Mouse (Mus musculus): ENCODE measurements at regions not wholly inside any gene's neighbourhood (a gene's known extent, or its start where the extent isn't known, plus 50 kb on each side); places are given as distances from the start of the nearest gene placed in this dataset.

DNA sequence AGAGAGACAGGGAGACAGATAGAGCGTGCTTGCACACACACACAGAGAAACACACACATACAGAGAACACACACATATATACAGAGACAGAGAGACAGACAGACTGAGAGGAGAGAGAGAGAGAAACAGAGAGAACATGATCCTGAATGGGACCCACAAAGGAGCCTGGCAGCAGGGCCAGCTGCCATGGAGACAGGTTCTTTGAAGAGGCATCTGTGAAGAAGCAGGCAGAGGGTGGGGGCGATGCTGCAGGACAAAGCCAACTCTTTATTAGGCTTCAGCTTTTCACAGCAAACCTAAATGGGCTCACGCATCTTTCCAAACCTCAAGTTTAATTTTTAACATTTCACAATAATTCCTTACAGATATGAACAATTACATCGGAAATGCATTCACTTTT, 90.0 kb upstream of the Dlx2 start:
- no peak for DNase-seq (ENCODE audit: low spot score in 2 of 2)

DNA sequence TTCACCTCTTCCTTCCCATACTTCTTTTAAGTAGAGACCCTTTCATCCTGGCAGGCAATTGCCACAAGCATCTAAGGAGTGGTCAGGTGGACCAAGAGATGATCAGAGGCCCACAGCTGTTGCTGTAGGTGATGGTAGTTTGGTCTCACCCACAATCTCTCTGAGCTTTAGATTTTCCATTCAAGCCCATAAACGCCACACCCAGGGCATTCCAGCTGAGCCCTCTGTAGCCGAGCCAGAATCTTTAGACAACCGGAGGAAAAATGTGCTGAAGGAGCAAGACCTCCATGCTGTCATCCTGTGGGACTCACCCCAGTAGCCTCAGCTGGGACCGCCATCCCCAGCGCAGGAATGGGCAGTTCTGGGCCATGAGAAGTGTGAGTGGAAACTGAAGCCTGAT, 93.7 kb upstream of the Dlx2 start:
- no peak for DNase-seq (ENCODE audit: low spot score in 2 of 2)

DNA sequence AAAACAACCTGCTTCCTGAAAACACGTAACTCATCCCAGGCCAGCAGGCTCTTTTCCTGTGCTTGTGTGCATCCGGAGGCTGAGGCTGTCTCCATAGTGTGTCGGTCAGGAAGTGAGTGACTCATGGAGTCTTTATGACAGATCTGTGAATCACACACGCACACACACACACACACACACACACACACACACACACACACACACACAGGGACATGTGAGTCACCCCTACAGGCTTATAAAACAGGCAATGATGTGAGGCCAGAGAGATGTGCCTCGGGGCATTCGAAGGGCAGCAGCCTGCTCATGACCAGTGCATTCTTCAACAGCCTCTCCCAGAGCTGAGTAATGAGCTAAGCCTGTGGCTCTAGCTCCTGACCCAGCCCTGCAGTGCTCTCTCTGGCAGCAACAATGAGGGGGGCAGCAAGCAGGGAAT, 97.5 kb upstream of the Dlx2 start:
- DNase-seq (ENCODE audit: low spot score in 2 of 2): no peak

DNA sequence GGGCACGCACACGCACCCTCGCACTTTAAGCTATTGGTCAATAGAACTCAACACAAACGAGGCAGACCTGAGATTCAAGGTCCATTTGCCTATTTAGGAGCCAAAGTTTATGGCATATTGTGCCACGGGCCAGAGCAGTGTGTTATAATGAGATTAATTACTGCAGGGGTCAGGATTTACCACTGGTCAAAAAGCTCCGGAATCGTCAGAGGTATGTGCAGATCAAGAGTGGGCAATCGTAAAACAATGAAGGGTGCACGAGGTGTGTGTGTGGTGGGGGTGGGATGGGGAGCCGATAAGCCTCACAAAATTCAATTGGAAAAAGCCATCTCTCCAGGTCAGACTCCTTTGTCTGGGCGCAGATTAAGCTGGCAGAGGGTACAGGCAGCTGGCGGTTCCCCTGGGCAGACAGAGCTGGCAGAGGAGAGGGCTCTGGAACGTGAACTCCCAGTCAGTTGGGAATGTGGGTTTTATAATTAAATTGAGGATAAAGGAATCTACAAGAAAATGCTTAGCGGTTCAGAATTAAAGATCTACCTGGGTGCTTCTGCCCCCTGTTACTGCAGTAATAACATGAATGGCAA, 97.4 kb upstream of the Itga6 start:
- DNase-seq (ENCODE audit: low spot score in 2 of 2): no peak

DNA sequence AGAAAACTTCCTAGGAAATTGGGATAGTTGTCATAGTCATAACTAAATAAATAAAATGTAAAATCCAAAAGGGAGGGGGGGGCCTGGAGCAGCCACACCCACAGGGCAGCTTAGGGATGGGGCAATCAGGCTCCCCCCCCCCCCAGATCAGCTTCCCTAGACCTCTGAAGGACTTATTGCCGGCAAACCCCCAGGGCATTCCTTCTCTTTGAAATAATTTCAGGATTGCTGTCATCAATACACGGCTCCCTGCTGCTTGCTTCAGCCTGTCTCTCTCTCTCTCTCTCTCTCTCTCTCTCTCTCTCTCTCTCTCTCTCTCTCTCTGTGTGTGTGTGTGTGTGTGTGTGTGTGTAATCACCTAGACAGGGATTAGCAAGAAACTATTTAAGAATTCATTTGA, 93.8 kb upstream of the Itga6 start:
- no peak for DNase-seq (ENCODE audit: low spot score in 2 of 2)

DNA sequence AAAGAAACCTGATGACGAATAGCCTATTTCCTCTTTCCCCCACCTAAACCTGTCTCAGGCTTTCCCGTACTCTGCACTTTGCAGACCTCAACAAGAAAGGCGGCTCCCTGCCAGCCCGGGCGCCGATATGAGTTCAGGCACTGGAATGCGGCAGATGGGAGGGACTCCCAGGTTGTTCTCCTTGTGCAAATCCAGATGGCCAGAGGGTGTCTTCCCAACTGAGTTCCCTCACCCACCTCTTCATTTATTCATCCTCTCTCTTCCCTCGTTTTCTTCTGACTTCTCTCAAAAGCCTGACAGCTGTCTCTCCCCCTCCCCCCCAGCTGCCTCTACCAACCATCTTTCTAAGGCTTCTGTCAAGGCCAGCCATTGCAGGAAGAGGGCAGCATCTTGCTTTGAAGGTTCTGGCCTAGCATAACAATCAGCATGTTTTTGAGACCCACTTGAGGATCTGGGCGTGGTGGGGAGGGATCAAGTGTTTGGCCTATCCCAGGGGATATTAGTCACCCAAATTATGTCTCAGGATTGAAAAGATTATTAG, 93.1 kb upstream of the Itga6 start:
- peak; percentile 55 to 59 for DNase-seq (ENCODE audit: low spot score in 2 of 2)

DNA sequence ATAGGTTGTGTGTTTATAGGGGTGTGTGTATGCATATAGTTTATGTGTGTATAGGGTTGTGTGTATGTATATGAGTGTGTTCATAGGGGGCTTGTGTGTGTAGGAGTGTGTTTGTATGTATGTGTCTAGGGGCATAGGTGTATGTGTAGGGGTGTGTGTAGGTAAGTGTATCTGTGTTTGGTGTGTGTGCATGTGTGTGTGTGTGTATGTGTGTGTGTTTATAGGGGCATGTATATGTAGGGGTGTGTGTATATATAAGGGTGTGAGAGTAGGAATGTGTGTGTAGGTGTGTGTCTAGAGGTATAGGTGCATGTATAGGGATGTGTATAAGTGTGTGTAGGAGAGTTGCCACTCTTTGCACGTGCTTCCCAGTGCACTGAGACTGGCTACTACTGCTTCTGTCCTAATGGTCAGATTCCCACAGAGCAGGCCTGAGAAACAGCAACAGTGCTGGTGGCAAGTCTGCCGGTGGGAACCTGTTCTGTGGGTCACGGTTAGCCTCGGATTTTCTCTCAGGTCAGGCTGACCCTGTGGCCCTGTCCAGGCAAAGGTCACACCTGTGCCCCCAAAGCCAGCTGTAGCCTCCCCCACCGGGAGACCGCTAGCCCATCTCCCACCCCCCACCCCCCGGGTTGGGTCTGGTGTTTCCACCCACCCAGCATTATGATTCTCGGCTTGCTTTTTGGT, 90.5 kb upstream of the Itga6 start:
- no peak for DNase-seq (ENCODE audit: low spot score in 2 of 2)

DNA sequence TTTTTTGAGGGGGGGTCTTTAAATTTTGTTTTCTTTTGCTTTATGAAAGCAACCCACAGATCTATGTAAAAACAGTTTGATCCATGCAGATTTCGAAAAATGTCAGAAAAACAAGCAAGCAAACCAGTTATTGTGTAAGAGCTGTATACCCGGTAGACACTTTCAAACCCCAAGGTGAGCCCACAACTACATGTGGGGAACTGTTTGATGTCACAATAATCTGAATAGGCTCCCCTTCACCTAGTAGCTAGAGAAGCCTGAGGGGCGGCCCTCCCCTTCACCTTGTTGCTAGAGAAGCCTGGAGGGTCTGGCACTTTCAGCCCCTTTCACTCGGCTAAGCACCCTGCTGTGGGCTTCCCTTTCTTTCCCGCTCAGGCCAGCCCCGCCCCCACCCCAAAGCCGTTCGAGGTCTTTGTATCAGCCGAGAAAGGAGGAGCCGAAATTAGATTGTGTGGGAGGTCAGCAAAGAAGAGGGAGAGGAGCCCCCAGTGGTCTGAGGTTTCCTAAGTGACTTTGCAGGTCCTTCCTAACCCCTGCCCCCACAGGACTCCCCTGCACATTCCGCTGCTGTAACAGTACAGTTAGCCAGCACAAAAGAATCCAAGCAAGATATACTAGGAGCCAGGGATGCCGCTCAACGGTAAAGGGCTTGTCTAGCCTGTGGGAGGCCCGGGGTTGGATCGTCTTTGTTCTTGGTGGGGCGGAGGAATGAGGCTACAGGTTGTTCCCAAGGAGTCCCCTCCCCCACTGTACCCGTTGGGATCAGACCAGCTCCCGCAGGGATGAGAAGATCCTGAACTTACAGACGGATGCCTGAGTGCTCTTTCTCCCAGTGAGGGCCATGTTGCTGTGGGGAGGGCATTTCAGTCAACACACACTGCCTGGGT, 89.7 kb upstream of the Itga6 start:
- DNase-seq (ENCODE audit: low spot score in 2 of 2): no peak

DNA sequence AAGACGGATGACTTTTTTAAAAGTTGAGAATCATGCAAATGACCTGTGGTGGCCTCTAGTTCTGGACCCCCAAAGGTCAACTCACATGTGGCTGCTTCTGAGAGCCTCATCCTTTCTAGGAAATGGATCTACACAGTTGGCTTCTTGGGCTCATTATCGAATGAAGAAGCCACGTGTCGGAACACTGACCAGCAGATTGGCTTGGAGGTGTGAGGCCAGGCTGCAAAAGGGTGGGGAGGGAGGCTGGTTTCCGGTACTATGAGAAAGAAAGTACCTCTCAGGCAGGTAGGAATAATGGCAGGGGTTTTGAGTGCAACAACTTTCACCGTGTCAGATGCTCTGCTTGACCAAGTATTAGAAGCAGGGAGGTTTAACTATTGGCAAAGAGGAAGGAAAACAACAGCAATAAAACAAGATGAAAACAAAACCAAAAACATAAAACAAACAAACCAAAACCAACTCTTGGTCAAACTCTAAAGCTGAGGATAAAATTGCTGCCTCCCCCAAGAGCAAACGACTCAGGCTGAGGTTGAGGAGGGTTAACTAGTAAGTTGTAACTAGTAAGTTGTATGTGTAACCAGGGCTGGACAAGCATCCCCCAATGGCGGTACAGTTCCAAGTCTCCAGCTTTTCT, 88.7 kb upstream of the Itga6 start:
- DNase-seq (ENCODE audit: low spot score in 2 of 2): no peak

DNA sequence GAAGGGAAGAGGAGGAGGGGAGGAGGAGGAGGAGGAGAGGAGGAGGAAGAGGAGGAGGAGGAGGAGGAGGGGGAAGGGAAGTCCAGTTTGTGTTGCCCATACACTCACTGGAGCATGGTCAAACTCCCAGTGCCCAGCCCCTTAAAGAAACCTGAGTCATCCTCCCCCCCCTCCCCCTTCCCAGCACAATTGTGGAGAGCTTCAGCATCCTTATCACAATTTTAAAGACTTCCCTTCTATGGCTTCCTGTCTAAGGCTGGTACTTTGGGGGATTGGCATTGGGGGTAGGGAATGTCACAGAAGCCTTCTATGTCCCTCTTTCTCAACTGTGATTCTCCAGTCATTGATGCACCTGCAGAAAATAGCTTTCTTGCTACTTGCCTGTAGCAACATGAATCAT, 84.0 kb upstream of the Itga6 start:
- DNase-seq (ENCODE audit: low spot score in 2 of 2): no peak

DNA sequence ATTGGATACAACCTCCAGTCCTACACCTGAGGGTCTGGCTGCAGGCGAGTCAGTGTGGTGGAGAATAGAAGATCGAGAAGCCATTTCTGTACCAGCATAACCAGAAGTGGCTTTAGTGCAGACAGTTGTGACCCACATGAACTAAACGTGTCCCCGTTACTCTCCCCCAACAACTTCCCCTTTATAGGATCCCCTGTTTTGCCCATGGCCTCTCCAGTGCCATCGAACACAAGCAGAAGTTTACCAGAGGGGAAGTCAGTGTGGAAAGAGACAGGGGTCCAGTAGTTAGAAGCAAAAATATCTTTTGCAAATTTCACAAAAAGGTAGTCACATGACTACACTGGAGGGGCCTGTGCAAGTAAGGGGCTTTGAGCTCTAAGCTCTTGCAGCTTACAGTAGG, 83.4 kb upstream of the Itga6 start:
- DNase-seq (ENCODE audit: low spot score in 2 of 2): peak in 1 of 2 experiments; percentile 26

DNA sequence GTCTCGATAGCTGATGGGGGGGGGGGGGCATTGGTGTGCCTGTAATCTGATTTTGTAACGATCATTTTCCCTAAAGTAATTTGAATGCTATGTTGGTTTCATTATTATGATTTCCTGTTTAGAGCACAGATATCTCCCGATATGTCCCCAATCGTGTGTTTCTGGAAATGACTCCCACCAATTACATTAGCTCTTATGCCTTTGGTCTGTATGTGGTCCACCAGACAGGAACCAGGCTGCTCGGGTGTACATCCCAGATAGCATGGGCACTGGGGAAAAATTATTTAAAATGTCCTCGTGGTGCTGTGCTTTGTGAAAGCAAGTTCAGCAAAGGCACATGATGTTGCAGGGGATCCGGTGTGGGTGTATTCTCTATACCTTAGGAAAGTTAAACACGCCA, 82.0 kb upstream of the Itga6 start:
- DNase-seq (ENCODE audit: low spot score in 2 of 2): no peak

DNA sequence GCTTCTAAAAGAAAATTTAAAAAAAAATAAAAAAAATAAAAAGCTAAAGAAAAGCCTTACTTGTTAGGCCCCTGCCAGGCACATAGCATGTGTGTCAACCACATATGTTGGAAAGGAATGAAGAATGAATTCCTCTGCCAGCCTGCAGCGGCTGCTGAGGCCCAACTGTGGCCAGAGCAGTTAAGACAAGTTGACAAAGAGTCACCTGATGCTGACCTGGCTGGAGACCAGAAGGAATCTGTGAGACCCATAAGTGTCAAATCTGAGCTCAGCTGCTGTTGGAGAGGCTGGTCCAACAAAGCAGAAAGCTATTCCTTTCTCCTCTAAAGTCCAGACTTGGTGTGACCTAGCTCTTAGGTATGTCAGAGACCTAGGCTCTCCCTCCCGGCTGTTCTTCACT, 78.5 kb upstream of the Itga6 start:
- DNase-seq (ENCODE audit: low spot score in 2 of 2): no peak

DNA sequence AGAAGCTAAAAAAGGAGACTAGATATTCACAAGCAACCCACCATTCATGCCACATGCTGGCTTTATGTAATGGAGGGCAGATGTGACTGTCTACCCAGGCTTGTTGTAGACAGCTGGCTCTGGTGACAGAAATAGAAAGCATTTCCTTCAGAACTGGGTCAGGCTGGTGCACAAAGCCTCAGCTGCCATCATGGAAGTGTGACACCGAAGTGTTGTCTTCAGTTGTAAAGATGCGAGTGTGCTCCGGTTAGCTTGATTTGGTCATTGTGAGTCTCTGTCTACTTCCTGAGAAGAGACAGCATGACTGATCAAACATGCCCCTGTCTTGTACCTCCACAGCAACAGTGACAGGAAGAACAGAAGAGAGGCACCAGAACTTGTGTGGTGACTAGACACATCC, 77.7 kb upstream of the Itga6 start:
- no peak for DNase-seq (ENCODE audit: low spot score in 2 of 2)

DNA sequence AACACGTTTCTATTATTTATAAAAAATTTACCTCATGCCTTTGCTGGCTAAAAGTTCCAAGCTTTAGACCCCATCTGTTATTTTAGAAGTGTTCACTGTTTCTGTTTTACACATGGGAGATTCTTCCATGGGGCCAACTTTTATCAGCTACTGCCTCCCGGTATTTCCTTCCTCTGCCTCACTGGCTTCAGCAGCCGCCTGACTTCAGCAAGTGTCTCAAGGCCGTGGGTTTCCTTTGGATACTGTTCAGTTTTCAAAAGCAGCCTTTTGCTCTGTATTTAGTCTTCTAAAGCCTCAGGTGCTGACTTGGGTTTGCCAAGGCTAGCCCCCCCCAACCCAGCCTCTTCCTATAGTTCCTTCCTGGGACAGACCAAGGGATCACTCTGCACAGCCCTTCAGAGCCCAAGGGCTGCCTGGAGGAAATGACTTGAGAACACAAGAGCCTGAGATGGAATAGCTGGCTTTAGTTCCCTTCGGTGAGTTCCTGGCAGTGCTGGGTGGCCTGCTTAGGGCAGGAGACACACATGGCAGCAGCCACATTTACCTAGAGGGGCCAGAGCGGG, 75.1 kb upstream of the Itga6 start:
- DNase-seq (ENCODE audit: low spot score in 2 of 2): no peak

DNA sequence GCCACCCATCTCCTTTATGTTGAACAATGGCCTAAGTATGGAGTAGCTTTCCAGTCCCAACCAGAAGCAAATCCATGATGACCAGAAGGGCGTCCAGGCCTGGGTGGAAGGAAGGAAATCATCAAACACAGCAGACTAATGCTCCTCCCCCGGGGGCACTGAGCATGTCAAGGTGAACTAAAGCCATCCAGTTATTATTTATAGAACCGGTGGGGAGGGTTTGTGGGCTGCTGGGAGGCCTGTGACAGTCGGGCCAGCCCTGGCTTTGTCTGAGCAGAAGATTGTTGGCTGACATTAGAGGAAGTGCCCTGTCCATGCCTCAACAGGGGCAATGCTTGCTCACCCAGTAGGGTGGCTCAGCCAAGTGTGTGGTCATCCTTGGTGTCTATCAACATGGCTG, 74.5 kb upstream of the Itga6 start:
- no peak for DNase-seq (ENCODE audit: low spot score in 2 of 2)

DNA sequence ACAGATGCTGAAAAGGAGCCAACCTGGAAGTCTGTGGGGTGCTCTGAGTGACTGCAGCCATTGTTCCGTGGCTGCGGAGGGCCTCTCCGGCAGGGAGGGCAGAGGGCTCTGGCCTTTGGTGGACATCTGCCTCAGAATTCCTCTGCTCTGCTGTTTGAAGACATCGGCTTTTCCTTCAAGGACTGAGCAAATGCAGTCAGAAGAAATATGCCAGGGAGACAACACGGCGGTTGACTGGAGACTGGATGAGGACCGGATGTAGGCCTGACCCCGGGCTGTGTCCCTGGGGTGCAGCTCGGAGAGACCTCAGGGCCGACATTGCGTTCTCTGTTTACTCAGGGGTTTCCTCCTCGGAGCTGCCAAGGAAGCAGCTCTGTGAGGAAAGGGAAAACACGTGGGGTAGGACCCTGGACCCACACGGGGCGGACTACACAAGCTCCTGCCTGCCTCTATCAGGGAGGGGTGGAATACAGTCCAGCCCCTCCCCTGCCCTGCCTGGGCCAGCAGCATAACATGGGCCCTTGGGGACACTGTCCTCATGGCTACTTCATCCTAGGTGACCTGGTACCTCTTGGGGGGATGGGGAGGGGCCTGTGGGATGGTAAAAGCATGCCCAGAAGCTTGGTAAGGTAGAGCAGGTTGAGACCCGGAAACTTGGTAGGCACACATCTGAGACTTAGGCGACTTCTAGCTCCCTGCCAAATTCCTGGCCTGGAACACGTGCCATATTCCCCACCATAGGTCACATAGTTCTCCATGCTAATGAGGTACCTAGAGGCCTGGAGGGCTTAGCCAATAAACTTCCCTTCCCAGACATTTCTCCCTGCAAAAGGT, 72.1 kb upstream of the Itga6 start:
- DNase-seq (ENCODE audit: low spot score in 2 of 2): no peak

DNA sequence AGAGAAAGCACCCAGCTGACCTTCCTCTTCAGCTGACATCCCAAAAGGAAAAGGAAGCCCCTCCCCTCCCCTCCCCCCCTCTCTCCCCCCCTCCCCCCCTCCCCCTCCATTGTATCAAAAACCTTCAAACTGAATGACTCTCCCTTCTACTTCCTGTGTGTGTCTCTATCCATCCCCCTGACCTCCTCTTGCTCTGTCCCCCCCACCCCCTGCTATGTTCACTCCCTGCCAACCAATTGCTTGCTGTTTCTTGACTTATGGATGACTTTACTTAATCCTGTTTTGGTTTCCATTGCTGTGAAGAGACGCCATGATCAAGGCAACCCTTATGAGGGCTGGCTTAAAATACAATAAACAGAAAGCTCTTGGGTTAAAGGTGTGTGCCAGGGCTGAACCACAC, 64.7 kb upstream of the Itga6 start:
- no peak for DNase-seq (ENCODE audit: low spot score in 2 of 2)

DNA sequence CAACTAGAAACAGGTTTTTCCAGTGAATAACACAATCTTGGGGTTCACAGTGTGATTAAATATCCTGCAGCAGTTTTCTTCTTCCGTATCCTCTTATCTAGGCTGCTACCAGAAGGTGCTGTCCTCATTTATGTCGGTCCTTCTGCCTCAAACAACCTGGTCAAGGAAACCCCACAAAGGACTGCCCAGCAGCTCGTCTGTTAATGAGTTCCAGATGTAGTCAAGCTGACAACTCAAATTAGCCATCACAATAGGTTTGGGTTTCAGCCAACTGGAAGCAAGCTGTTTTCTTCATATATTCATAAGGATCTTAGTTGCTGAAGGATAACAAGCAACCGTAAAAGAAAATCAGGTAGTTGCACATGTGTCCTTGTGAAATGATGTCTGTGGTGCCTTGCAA, 64.3 kb upstream of the Itga6 start:
- no peak for DNase-seq (ENCODE audit: low spot score in 2 of 2)

DNA sequence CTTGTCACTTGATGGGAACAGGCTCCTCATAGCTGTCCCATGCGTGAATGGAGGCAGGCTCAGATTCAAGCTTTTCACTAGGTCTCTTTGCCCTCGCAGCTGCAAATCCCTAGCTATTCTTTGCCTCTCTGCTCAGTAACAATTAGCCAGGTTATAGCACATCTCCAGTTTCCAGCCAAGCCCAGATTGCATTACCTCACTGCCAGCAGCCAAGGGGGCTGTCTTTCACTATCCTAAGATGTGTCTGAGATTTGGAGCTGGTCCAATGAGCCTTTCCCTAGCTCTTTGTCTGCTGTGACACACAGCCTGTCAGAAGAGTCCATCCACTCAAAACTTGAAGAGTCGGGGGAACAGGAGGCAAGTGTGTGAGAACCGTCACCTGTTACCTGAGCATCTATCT, 62.0 kb upstream of the Itga6 start:
- no peak for DNase-seq (ENCODE audit: low spot score in 2 of 2)
